Mouse (Mus musculus) cerebellum, adult 2 months (tissue): Measurements from ENCODE around the gene Hist1h2bl. TPM values are rescaled to one million over a fixed set of nuclear protein-coding genes. Genes with fewer than 3 reads are reported as not detected.
"Not testable (repeated sequence)": the region's sequence is repeated elsewhere in the genome, so short reads cannot be mapped to it uniquely, and the experiment has no call there.

Experiments
- DNase-seq, 2 experiments: peaks; one replicate each; pipeline ENCODE4 v3.0.0; 2021
- H3K27ac ChIP-seq: fragments of 200-500 bp; 2 replicates; pipeline ENCODE4 v1.5.1; 2012; ENCODE audit warnings: low read length, control low read depth, inconsistent platforms; ENCODE audit not compliant: insufficient read depth
- H3K27me3 ChIP-seq: fragments of 200-500 bp; 2 replicates; pipeline ENCODE4 v1.6.1; 2012; ENCODE audit warnings: inconsistent platforms, mild to moderate bottlenecking, low read length, moderate library complexity; ENCODE audit not compliant: control insufficient read depth, insufficient read depth
- H3K4me1 ChIP-seq: fragments of 200-500 bp; 2 replicates; pipeline ENCODE4 v1.6.1; 2011; ENCODE audit warnings: low read length; ENCODE audit not compliant: control insufficient read depth, insufficient read depth
- H3K4me3 ChIP-seq: fragments of 200-500 bp; replicated peaks from 2 replicates; pipeline ENCODE3; 2011; ENCODE audit warnings: mild to moderate bottlenecking, low read depth, low read length, control low read depth; ENCODE audit not compliant: insufficient read depth
- CTCF ChIP-seq: fragments of 200-500 bp; IDR thresholded peaks from 2 replicates; pipeline ENCODE4 v1.5.1; 2011; ENCODE audit warnings: low read depth, mild to moderate bottlenecking, control low read depth, low read length, moderate library complexity, borderline replicate concordance; ENCODE audit not compliant: insufficient read depth
- POLR2A ChIP-seq: fragments of 200-500 bp; IDR thresholded peaks from 2 replicates; pipeline ENCODE4 v1.6.1; 2011; ENCODE audit warnings: low read length, control low read depth, borderline replicate concordance; ENCODE audit not compliant: insufficient read depth
- WGBS: fragments of 180-500 bp; shearing (Covaris S2); methylation state at CpG from one replicate; pipeline ENCODE4 v1.1.7; 2018; 5-methylcytosine and 5-hydroxymethylcytosine counted together
- polyA plus RNA-seq: library from polyadenylated mRNA; depleted of rRNA; stranded (reverse); fragments of >200 nt; gene quantifications from 2 replicates; pipeline ENCODE4 v1.2.3, GENCODE M21; 2012

The Hist1h2bl gene
- polyA plus RNA-seq, 1 experiment = not detected

DNA sequence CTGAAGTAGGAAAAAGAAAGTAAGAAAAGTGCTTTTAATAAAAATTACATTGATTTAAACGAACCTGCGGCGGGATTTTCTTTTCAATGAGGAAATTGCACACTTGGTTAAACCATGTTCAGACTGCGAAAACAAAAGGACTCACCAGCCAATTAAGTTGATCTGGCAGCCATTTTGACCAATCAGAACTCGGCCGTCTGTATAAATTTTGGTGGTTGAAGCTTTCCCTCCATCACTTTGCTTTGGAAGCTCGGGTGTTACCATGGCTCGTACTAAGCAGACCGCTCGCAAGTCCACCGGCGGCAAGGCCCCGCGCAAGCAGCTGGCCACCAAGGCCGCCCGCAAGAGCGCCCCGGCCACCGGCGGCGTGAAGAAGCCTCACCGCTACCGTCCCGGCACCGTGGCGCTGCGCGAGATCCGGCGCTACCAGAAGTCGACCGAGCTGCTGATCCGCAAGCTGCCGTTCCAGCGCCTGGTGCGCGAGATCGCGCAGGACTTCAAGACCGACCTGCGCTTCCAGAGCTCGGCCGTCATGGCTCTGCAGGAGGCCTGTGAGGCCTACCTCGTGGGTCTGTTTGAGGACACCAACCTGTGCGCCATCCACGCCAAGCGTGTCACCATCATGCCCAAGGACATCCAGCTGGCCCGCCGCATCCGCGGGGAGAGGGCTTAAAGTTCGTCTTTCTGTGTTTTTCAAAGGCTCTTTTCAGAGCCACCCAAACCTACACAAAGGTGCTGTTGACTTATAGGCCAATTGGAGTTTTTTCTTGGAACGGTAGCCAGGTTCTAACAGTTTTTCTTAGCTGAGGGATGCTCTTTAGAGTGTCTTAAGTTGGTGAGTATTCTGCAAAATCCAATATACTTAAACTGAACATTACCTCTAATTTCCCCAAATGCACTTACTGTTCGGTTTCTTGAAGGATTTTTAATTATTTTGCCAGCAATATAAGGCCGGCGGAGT is 1.7 kb upstream of the Hist1h2bl start, which contains the start of gene Hist1h3h:
Hist1h3h (plus strand) TSS at position 263 of the 961 bp plus-strand sequence.
- H3K27ac ChIP-seq, H3K27me3 ChIP-seq, H3K4me1 ChIP-seq: not testable (repeated sequence)
- WGBS = 5% methylated on average over 29 of the region's 56 CpGs
- DNase-seq = peak; percentile 77 to 82
- peak; percentile 64; the same call in 1 of the 2 replicates for TF ChIP-seq POLR2A
- peak within 1 kb of the TSS; percentile 39 for H3K4me3 ChIP-seq

DNA sequence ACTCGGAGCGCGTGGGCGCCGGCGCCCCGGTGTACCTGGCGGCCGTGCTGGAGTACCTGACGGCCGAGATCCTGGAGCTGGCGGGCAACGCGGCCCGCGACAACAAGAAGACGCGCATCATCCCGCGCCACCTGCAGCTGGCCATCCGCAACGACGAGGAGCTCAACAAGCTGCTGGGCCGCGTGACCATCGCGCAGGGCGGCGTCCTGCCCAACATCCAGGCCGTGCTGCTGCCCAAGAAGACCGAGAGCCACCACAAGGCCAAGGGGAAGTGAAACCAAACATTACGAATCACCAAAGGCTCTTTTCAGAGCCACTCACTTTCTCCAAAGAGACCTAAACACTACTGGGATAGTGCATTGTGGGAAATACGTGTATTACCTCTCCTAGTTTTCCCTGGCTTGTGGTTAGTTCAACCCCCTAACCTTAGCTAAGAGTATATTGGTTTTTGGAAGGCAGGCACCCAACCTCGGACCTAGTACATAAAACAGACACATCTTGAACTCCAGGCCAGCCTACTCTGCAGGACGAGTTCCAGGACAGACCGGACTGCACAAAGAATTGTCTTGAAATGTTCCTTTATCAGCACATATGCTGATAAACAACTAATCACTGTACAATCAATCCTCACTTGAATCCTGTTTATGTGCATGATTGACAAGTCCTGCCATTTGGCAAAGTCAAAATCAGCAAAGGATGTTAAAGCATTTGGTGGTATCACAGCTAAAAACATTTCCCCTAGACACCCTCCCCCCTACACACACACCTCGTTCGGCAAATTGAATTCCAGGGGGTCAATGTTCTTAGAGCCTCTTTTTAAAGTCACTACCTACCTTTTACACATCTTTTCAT is 823 bp upstream of the Hist1h2bl start:
- 1% methylated on average over 15 of the region's 38 CpGs for WGBS
- not testable (repeated sequence) for H3K4me1 ChIP-seq, H3K27ac ChIP-seq, H3K27me3 ChIP-seq
- H3K4me3 ChIP-seq = peak overlapping the region; percentile 39
- peak in 1 of 2 experiments; percentile 29 for DNase-seq

DNA sequence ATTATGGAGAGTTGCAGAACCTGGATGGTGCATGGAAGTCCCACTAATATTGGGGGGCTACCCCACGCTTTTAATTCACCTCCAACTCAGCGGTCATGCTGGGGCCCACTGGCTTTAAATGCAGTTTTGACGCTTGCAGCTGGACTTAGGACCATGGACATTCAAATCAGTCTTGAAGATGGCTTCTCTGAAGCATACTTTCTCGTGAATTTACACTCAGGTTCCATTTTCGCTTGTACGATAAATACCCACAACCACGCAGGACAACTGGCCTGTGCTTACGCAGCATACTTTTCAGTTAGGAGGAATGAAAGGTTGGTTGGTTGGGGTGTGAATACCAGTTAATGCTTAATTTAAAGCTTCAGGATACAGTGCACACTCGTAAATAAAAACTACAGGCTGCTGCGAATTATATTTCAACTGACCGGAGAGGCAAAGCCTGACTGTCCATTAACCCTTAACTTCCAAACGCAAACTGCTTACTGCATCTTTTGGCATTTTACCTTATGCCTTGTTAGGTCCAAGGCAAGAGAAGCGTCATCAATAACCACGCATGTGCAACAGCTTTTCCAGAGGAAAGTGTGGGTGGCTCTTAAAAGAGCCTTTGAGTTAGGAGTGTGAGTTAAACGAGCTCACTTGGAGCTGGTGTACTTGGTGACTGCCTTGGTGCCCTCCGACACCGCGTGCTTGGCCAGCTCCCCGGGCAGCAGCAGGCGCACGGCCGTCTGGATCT is 646 bp downstream of the Hist1h2bl start:
- H3K4me1 ChIP-seq = no peaks in the 10 kb centered on the region
- H3K27ac ChIP-seq = no peak overlapping the region
- H3K27me3 ChIP-seq = no peaks in the 10 kb centered on the region
- TF ChIP-seq POLR2A (no peak), CTCF (no peak)
- no peak for DNase-seq
- under 1% methylated on average over 22 of the region's 22 CpGs for WGBS
- peak overlapping the region; percentile 32 for H3K4me3 ChIP-seq

DNA sequence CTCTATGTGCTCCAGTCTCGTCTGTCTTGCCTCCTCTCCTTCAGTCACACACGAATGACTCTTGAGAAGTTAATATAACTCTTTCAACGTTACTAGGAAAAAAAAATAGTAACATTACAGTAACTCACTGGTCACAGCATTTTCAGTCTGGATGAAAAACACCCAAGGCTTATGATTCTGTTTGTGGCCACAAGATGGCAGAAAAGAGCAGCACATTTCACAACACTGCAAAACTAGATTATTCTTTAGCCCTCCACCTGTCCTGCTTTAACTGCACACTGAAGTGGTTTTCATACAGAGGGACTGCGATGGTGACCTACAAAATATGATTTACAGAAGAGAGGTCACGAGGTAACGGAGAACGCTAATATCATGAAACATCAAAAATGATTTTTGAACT is 1.2 kb downstream of the Hist1h2bl start:
- DNase-seq = peak; percentile 71 to 74
- H3K27ac ChIP-seq = no peak overlapping the region
- H3K4me1 ChIP-seq = no peaks in the 10 kb centered on the region
- H3K27me3 ChIP-seq = no peaks in the 10 kb centered on the region
- TF ChIP-seq POLR2A (no peak), CTCF (peak; percentile 53; the same call in 1 of the 2 replicates)
- no peak overlapping the region for H3K4me3 ChIP-seq
- WGBS = under 1% methylated on average over 7 of the region's 7 CpGs

DNA sequence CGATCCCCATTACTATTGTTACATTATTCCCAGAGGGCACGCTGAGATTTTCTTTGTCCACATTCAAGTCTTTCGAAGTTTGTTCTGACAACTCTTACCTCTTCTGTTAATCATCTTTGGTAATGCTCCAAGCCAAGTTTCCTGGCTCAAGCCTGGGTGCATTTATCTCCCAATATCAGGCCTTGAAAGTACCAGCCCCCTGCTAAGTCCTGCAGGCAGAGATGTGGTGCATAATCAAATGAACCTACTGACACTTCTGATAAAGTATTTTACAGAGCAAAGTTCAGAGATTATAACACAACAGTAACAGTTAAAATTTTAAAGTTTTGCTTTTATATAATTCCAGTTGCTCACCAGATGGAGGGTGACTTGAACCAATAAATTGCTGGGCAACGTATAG is 4.2 kb downstream of the Hist1h2bl start:
- WGBS = 33% methylated on average over 4 of the region's 4 CpGs
- Histone ChIP-seq H3K27me3 (no peaks in the 10 kb centered on the region), H3K4me1 (no peaks in the 10 kb centered on the region), H3K4me3 (no peak overlapping the region), H3K27ac (no peak overlapping the region)
- TF ChIP-seq POLR2A (no peak), CTCF (no peak)
- no peak for DNase-seq

DNA sequence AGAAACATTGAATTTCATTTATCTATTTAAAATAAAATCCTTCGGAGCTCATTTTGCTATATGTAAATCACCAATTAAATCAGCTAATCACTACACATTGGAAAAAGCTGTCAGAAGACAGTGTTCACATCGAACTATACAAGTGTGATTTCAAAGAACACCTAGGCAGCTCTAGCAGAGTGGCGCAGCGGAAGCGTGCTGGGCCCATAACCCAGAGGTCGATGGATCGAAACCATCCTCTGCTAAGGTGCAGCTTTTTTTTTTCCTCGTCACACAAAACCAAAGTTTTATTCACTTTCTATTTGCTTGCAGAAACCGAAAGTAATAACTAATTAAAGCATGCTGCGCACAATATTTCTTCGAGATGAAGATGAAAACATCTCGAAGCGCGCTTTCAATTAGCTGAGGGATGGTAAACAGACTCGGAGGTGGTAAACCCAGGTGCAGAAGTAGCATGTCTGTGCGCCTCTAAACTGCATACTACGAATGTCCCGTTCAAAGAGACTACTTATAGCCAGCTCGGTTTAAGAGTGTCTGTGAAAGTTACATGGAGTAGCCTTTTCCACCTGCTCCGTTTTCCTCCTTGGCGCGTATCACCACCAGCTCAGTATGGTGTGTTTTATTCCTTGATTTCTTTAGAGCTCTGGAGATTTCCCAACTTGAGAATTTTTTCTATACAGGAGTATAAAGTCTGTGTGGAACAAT is 5.0 kb downstream of the Hist1h2bl start:
- Histone ChIP-seq H3K4me3 (peak overlapping the region; percentile 92), H3K27me3 (no peaks in the 10 kb centered on the region), H3K27ac (no peak overlapping the region), H3K4me1 (no peaks in the 10 kb centered on the region)
- WGBS = 4% methylated on average over 22 of the region's 22 CpGs
- peak; percentile 79 to 84 for DNase-seq
- TF ChIP-seq CTCF (no peak), POLR2A (no peak)

DNA sequence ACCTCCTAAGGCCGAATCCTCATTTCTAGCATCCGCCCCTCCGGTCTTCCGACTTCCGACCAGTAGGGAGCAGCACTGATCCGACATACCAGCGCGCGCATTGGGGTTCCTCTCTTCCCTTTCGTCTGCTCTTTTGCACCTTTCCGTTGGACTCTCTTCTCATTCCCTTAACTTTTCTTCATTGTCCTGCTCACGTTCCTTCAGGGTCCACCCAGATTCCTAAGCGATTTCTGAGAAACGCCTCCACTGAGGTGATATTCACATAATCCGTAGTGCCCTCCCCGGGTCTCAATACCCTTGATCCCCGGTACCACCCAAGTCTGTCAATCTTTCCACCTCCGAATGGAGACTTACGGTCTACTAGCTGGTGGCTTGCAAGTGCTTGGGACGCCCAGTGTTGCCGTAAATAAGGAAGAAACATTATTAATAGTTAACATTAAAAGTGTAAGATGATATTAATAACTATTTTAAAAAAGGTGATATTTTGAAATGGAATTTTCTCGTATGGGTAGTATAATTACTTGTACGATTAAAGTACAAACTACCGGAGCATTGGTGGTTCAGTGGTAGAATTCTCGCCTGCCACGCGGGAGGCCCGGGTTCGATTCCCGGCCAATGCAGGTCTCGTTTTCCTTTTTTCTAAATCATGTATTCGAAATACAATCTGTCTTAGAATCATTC is 5.8 kb downstream of the Hist1h2bl start:
- no peaks in the 10 kb centered on the region for H3K4me1 ChIP-seq
- H3K27ac ChIP-seq = no peak overlapping the region
- H3K27me3 ChIP-seq = no peaks in the 10 kb centered on the region
- WGBS = under 1% methylated on average over 32 of the region's 32 CpGs
- TF ChIP-seq POLR2A (no peak), CTCF (peak; percentile 76)
- peak overlapping the region; percentile 92 for H3K4me3 ChIP-seq
- DNase-seq = peak; percentile 86 to 92
